Mouse (Mus musculus): ENCODE measurements around the gene Drc7.

Drc7 gene

GRCm38 (mm10) chr8:95059812-95060533 is 5.1 kb downstream of the Drc7 start:
- DNase-seq (ENCODE audit: low spot score): no peak

- DNase-seq (ENCODE audit: low spot score): no peak
These were observed 9.6 kb downstream of the Drc7 start for GRCm38 (mm10) chr8:95064531-95064930.

- peak; percentile 46 for DNase-seq (ENCODE audit: low spot score)
These were observed 12.7 kb downstream of the Drc7 start for GRCm38 (mm10) chr8:95067582-95067981.

- no peak for DNase-seq (ENCODE audit: low spot score)
These were observed 20.6 kb downstream of the Drc7 start for GRCm38 (mm10) chr8:95075504-95075903.

GRCm38 (mm10) chr8:95076151-95076550 is 21.2 kb downstream of the Drc7 start:
- DNase-seq (ENCODE audit: low spot score): no peak

- DNase-seq (ENCODE audit: low spot score): no peak
These were observed 23.2 kb downstream of the Drc7 start for GRCm38 (mm10) chr8:95078055-95078454.

- DNase-seq (ENCODE audit: low spot score): no peak
These were observed 24.4 kb downstream of the Drc7 start for GRCm38 (mm10) chr8:95079305-95079704.

- peak; percentile 99 for DNase-seq (ENCODE audit: low spot score)
These were observed 25.8 kb downstream of the Drc7 start, which contains the start of gene Katnb1 for GRCm38 (mm10) chr8:95080381-95081341. TSS of gene Katnb1 (plus strand) at chr8:95081186.

- peak; percentile 17 for DNase-seq (ENCODE audit: low spot score)
These were observed 26.7 kb downstream of the Drc7 start for GRCm38 (mm10) chr8:95081650-95082049.

GRCm38 (mm10) chr8:95084261-95084660 is 29.4 kb downstream of the Drc7 start:
- no peak for DNase-seq (ENCODE audit: low spot score)

- DNase-seq (ENCODE audit: low spot score): no peak
These were observed 30.0 kb downstream of the Drc7 start for GRCm38 (mm10) chr8:95084744-95085431.

- no peak for DNase-seq (ENCODE audit: low spot score)
These were observed 30.7 kb downstream of the Drc7 start for GRCm38 (mm10) chr8:95085432-95086141.

GRCm38 (mm10) chr8:95093574-95093973 is 38.7 kb downstream of the Drc7 start:
- DNase-seq (ENCODE audit: low spot score): no peak

GRCm38 (mm10) chr8:95099009-95099408 is 44.1 kb downstream of the Drc7 start:
- DNase-seq (ENCODE audit: low spot score): no peak

GRCm38 (mm10) chr8:95101972-95102371 is 47.1 kb downstream of the Drc7 start:
- no peak for DNase-seq (ENCODE audit: low spot score)

GRCm38 (mm10) chr8:95107306-95107705 is 52.4 kb downstream of the Drc7 start:
- no peak for DNase-seq (ENCODE audit: low spot score)

GRCm38 (mm10) chr8:95112594-95112993 is 57.7 kb downstream of the Drc7 start:
- no peak for DNase-seq (ENCODE audit: low spot score)

GRCm38 (mm10) chr8:95113108-95113507 is 58.2 kb downstream of the Drc7 start:
- DNase-seq (ENCODE audit: low spot score): no peak

- DNase-seq (ENCODE audit: low spot score): no peak
These were observed 58.8 kb downstream of the Drc7 start for GRCm38 (mm10) chr8:95113750-95114149.

GRCm38 (mm10) chr8:95123455-95123854 is 68.6 kb downstream of the Drc7 start:
- DNase-seq (ENCODE audit: low spot score): no peak

- no peak for DNase-seq (ENCODE audit: low spot score)
These were observed 71.6 kb downstream of the Drc7 start for GRCm38 (mm10) chr8:95126497-95126896.

GRCm38 (mm10) chr8:95127658-95128057 is 72.8 kb downstream of the Drc7 start:
- no peak for DNase-seq (ENCODE audit: low spot score)
